Mouse (Mus musculus): ENCODE results near the gene Plcb3. TPM values are rescaled to one million over a fixed set of nuclear protein-coding genes. Genes with fewer than 3 reads are reported as not detected.
A peak's percentile ranks its signal among the peaks of the same experiment; 100 is the strongest.
"Not testable (repeated sequence)": the region's sequence is repeated elsewhere in the genome, so short reads cannot be mapped to it uniquely, and the experiment has no call there.

The Plcb3 gene
- polyA plus RNA-seq, 1 experiment: 595 TPM

DNA sequence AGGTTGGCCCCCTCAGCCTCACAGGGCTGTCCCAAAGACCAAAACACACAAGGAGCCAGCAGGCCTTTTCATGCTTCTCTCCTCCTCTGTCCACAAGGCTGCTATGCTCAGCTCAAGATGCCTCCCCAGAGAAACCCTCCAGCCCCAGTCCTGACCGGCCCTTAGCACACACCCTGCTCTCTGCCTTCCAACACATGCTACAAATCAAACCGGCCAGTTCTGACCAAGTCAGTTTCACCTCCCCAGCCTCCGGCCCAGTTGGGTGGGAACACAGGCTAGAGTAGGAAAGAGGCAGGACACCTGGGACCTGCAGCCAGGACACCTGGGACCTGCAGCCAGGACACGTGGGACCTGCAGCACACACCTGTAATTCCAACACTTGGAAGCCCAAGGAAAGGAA, 59.8 kb downstream of the Plcb3 start:
- no peak overlapping the region for H3K4me3 ChIP-seq (ENCODE audit: low read depth, low read length)
- TF ChIP-seq CTCF (IDR thresholded peaks at IDR 0.05; ENCODE audit: extremely low read depth, insufficient read length, insufficient replicate concordance, low read depth, low read length): no peak
- TF ChIP-seq POLR2A (IDR thresholded peaks at IDR 0.05; ENCODE audit: low read depth, low read length): no peak
- no peak overlapping the region for H3K27ac ChIP-seq (ENCODE audit: insufficient read depth, low read depth, low read length)
- peaks cover 51% of the 10 kb centered on the region for H3K36me3 ChIP-seq (ENCODE audit: control insufficient read depth, insufficient read depth, low read length)
- H3K27me3 ChIP-seq (ENCODE audit: control insufficient read depth, insufficient read depth, low read length): no peaks in the 10 kb centered on the region
- H3K4me1 ChIP-seq (ENCODE audit: control insufficient read depth, insufficient read depth, insufficient read length, low read length): peaks cover 16% of the 10 kb centered on the region
- 63% methylated on average over 4 of the region's 4 CpGs for WGBS

DNA sequence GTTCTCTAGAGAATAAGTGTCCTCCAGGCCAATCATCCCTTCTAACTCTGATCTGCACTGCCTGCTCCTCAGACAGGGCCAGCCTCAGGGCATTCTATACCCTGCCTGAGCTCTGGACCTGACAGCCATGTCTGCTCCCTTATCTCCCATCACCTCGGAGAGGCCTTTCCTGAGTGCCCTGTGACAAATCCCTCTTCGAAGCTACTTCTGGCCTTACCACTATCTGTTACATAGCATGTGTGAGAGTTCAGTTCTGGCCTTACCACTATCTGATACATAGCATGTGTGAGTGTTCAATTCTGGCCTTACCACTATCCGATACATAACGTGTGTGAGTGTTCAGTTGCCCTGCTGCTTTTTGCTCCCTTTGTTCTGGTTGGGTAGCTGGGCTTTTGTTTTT, 61.0 kb downstream of the Plcb3 start:
- WGBS: 75% methylated on average over 4 of the region's 4 CpGs
- TF ChIP-seq CTCF (IDR thresholded peaks at IDR 0.05; ENCODE audit: extremely low read depth, insufficient read length, insufficient replicate concordance, low read depth, low read length) (no peak), POLR2A (IDR thresholded peaks at IDR 0.05; ENCODE audit: low read depth, low read length) (no peak)
- Histone ChIP-seq H3K36me3 (ENCODE audit: control insufficient read depth, insufficient read depth, low read length) (peaks cover 58% of the 10 kb centered on the region), H3K27ac (ENCODE audit: insufficient read depth, low read depth, low read length) (no peak overlapping the region), H3K4me3 (ENCODE audit: low read depth, low read length) (no peak overlapping the region), H3K27me3 (ENCODE audit: control insufficient read depth, insufficient read depth, low read length) (no peaks in the 10 kb centered on the region), H3K4me1 (ENCODE audit: control insufficient read depth, insufficient read depth, insufficient read length, low read length) (peaks cover 16% of the 10 kb centered on the region)

DNA sequence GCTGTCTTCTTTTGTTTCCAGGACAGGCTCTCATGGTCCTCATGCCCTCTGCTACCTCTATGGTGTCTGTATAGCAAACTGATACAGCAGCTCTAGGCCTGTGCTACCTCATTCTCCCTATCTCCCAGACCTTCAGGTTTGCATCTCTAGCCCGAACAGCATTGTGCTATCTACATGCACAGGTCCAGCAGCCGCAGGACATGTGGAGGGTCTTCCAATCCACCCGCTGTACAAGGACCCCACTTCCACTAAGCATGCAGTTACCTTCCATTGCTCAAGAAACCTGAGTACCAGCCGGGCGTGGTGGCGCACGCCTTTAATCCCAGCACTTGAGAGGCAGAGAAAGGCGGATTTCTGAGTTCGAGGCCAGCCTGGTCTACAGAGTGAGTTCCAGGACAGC, 61.7 kb downstream of the Plcb3 start:
- H3K4me1 ChIP-seq (ENCODE audit: control insufficient read depth, insufficient read depth, insufficient read length, low read length): peaks cover 12% of the 10 kb centered on the region
- no peaks in the 10 kb centered on the region for H3K27me3 ChIP-seq (ENCODE audit: control insufficient read depth, insufficient read depth, low read length)
- H3K27ac ChIP-seq (ENCODE audit: insufficient read depth, low read depth, low read length): no peak overlapping the region
- TF ChIP-seq POLR2A (IDR thresholded peaks at IDR 0.05; ENCODE audit: low read depth, low read length) (no peak), CTCF (IDR thresholded peaks at IDR 0.05; ENCODE audit: extremely low read depth, insufficient read length, insufficient replicate concordance, low read depth, low read length) (no peak)
- peaks cover 58% of the 10 kb centered on the region for H3K36me3 ChIP-seq (ENCODE audit: control insufficient read depth, insufficient read depth, low read length)
- H3K4me3 ChIP-seq (ENCODE audit: low read depth, low read length): no peak overlapping the region
- 87% methylated on average over 9 of the region's 9 CpGs for WGBS

DNA sequence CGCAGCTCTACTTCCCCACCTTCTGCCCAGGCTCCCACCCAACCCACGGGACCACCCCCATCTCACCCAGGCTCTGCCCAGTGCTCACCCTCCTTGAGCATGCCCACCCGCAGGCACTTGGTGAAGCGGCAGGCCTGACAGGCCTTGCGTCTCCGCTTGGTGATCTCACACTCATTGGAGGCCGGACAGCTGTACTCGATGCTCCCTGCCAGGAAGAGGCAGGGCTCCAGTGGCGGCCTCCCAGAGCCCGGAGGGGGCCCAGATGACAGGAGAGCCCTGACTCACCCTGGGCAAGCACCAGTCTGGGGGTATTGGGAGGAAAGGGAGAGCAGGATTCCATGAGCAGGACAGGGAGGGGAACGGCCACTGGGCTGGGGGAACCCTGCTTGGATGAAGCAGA, 62.3 kb downstream of the Plcb3 start:
- Histone ChIP-seq H3K27ac (ENCODE audit: insufficient read depth, low read depth, low read length) (no peak overlapping the region), H3K4me1 (ENCODE audit: control insufficient read depth, insufficient read depth, insufficient read length, low read length) (peaks cover 9% of the 10 kb centered on the region), H3K27me3 (ENCODE audit: control insufficient read depth, insufficient read depth, low read length) (no peaks in the 10 kb centered on the region), H3K4me3 (ENCODE audit: low read depth, low read length) (no peak overlapping the region), H3K36me3 (ENCODE audit: control insufficient read depth, insufficient read depth, low read length) (peaks cover 55% of the 10 kb centered on the region)
- WGBS: 80% methylated on average over 11 of the region's 11 CpGs
- TF ChIP-seq POLR2A (IDR thresholded peaks at IDR 0.05; ENCODE audit: low read depth, low read length) (no peak), CTCF (IDR thresholded peaks at IDR 0.05; ENCODE audit: extremely low read depth, insufficient read length, insufficient replicate concordance, low read depth, low read length) (no peak)

DNA sequence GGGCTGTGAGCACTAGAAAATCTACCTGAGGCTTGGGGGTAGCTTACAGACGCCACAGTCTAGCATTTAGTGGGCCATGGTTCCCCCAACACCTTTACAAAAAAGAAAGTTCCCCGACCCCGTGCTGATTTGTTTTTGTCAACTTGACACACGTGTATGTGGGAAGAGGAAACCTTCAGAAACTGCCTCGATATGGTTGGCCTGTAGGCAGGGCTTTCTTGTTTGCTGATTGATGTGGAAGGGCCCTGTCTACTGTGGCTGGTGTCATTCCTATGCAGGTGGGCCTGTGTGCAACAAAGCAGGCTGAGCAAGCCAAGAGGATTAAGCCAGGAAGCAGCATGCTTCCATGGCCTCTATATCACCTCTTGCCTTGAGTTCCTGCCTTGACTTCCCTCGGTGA, 63.2 kb downstream of the Plcb3 start:
- no peak for TF ChIP-seq POLR2A (IDR thresholded peaks at IDR 0.05; ENCODE audit: low read depth, low read length)
- no peak for TF ChIP-seq CTCF (IDR thresholded peaks at IDR 0.05; ENCODE audit: extremely low read depth, insufficient read length, insufficient replicate concordance, low read depth, low read length)
- 68% methylated on average over 6 of the region's 6 CpGs for WGBS
- H3K27ac ChIP-seq (ENCODE audit: insufficient read depth, low read depth, low read length): no peak overlapping the region
- no peak overlapping the region for H3K4me3 ChIP-seq (ENCODE audit: low read depth, low read length)
- peaks cover 50% of the 10 kb centered on the region for H3K36me3 ChIP-seq (ENCODE audit: control insufficient read depth, insufficient read depth, low read length)
- H3K27me3 ChIP-seq (ENCODE audit: control insufficient read depth, insufficient read depth, low read length): no peaks in the 10 kb centered on the region
- H3K4me1 ChIP-seq (ENCODE audit: control insufficient read depth, insufficient read depth, insufficient read length, low read length): peaks cover 4% of the 10 kb centered on the region

DNA sequence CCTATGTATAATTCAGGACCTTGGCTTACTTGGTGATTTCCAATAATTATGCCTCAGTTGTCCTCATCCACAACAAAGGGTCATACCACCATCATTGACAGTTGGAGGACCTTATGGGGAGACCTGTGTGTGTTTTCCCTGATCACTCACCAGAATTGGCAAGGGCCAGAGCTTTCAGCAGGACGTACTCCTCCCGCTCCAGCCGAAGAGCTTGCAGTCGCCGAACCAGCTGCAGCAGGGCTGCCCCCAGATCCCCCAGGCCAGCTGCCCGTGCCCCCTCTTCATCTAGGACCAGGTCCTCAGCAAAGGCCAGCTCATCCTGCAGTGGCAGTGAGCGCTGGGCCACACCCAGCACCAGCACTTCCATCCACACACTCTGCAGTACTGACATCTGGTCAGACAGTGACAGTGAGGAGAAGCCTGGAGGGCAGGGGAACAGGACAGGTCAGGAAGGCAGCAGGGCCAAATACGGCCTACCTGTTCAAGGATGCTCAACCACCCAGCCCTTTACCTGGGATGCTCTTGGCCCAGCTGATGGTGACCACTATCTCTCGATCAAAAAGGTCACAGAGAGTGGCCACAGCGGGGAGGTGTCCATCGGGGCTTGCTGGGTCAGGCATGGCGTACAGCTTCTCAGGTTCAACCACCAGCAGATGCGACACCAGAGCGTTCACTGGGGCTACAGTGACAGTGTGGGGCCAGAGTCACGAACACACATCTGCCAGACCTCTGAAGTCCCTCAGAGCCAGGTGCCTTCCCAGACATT, 63.9 kb downstream of the Plcb3 start:
- peaks cover 4% of the 10 kb centered on the region for H3K4me1 ChIP-seq (ENCODE audit: control insufficient read depth, insufficient read depth, insufficient read length, low read length)
- no peak overlapping the region for H3K4me3 ChIP-seq (ENCODE audit: low read depth, low read length)
- 89% methylated on average over 15 of the region's 15 CpGs for WGBS
- no peak for TF ChIP-seq CTCF (IDR thresholded peaks at IDR 0.05; ENCODE audit: extremely low read depth, insufficient read length, insufficient replicate concordance, low read depth, low read length)
- TF ChIP-seq POLR2A (IDR thresholded peaks at IDR 0.05; ENCODE audit: low read depth, low read length): no peak
- H3K27ac ChIP-seq (ENCODE audit: insufficient read depth, low read depth, low read length): no peak overlapping the region
- peaks cover 47% of the 10 kb centered on the region for H3K36me3 ChIP-seq (ENCODE audit: control insufficient read depth, insufficient read depth, low read length)
- no peaks in the 10 kb centered on the region for H3K27me3 ChIP-seq (ENCODE audit: control insufficient read depth, insufficient read depth, low read length)

DNA sequence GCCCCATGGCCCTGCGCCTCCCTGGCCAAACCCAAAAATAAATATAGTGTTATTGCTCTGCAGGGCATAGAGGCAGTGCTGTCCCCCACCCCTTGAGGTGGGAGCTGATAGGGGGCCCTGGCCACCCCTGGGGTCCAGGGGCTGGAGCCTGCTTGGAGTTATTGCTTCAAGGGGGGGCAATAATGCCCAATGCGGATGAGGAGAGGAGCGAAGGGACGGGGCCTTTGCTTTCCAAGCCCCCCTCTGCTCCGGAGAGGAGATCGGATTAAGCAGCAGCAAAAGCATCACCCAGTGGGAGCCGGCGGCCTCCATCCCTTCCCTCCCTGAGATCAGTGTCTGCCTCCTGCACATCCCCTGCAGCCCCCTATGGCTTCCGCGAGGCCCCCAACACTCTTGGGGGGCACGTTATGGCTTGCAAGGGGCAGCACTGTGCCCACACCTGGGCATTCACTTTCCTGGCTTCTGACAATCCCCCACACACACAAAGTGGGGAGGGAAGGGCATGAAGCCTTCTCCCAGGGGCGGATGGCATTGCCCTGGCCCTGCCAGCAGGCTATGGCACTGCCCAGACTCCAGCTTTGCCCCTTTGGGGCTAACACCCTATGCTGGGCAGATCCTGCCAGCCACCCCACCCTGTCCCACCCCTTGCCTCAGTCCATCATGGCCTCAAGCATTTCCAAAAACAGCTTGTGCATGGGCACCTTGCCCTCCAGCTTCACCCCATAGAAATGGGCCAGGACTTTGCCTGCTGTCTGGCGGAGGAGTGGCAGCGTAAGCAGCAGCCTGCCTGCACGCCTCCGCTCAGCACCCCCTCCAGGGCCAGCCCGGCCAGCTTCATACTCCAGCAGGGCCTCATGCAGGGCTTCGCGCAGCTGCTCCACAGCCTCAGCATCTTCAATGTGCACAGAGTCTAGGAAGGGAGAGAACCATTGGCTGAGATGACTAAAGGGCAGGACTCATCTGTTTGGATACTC, 64.9 kb downstream of the Plcb3 start:
- TF ChIP-seq CTCF (IDR thresholded peaks at IDR 0.05; ENCODE audit: extremely low read depth, insufficient read length, insufficient replicate concordance, low read depth, low read length) (no peak), POLR2A (IDR thresholded peaks at IDR 0.05; ENCODE audit: low read depth, low read length) (no peak)
- no peak overlapping the region for H3K27ac ChIP-seq (ENCODE audit: insufficient read depth, low read depth, low read length)
- H3K27me3 ChIP-seq (ENCODE audit: control insufficient read depth, insufficient read depth, low read length): no peaks in the 10 kb centered on the region
- H3K36me3 ChIP-seq (ENCODE audit: control insufficient read depth, insufficient read depth, low read length): peaks cover 53% of the 10 kb centered on the region
- peaks cover 3% of the 10 kb centered on the region for H3K4me1 ChIP-seq (ENCODE audit: control insufficient read depth, insufficient read depth, insufficient read length, low read length)
- no peak overlapping the region for H3K4me3 ChIP-seq (ENCODE audit: low read depth, low read length)
- WGBS: 82% methylated on average over 19 of the region's 19 CpGs

DNA sequence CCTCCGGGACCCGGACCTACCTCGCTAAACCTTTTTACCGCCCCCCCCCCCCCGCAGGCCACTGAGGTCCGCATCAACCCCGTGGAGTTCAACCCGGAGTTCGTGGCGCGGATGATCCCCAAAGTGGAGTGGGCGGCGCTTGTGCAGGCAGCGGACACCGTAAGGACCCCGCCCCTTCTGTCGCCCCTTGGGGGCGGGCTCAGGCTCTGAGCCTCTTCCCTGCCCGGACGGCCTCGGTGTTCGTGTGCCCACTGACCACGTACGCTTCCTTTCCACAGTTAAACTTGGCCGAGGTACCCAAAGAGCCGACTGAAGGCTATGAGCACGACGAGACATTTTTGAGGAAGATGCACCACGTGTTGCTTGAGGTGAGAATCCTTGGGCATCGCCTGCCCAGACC, 66.0 kb downstream of the Plcb3 start:
- not testable (repeated sequence) for H3K27me3 ChIP-seq (ENCODE audit: control insufficient read depth, insufficient read depth, low read length); H3K4me1 ChIP-seq (ENCODE audit: control insufficient read depth, insufficient read depth, insufficient read length, low read length)
- under 1% methylated on average over 30 of the region's 30 CpGs for WGBS
- Histone ChIP-seq H3K27ac (ENCODE audit: insufficient read depth, low read depth, low read length) (peak overlapping the region; percentile 97), H3K36me3 (ENCODE audit: control insufficient read depth, insufficient read depth, low read length) (peaks cover 58% of the 10 kb centered on the region), H3K4me3 (ENCODE audit: low read depth, low read length) (peak overlapping the region; percentile 65)

Measured in small intestine, adult 2 months (tissue).